Mouse (Mus musculus) bone marrow, adult 2 months (tissue): Measurements from ENCODE around the gene Hmox2.

Experiments
- CTCF ChIP-seq: fragments of 200-500 bp; IDR thresholded peaks from 2 replicates; pipeline ENCODE4 v1.5.1; 2011; ENCODE audit warnings: low read length, control low read depth; ENCODE audit not compliant: control insufficient read depth, insufficient read depth
- POLR2A ChIP-seq: fragments of 200-500 bp; IDR thresholded peaks from 2 replicates; pipeline ENCODE4 v1.6.1; 2011; ENCODE audit warnings: low read depth, mild to moderate bottlenecking, control low read depth, low read length, borderline replicate concordance; ENCODE audit not compliant: control insufficient read depth

- TF ChIP-seq CTCF (no peak), POLR2A (no peak)
These were observed 52.8 kb downstream of the Hmox2 start for GRCm38 (mm10) chr16:4778940-4779339.
